Mouse (Mus musculus) testis, adult 2 months (tissue): ENCODE results near the gene Olfr406. TPM values are rescaled to one million over a fixed set of nuclear protein-coding genes. Genes with fewer than 3 reads are reported as not detected.

Experiments used
- H3K27ac ChIP-seq: fragments of 200-500 bp; 2 replicates; pipeline ENCODE4 v1.5.1; 2012; ENCODE audit warnings: low read depth, low read length; ENCODE audit not compliant: control insufficient read depth, insufficient read depth
- H3K27me3 ChIP-seq: fragments of 200-500 bp; 2 replicates; pipeline ENCODE4 v1.6.1; 2012; ENCODE audit warnings: mild to moderate bottlenecking, low read length, moderate library complexity; ENCODE audit not compliant: control insufficient read depth, insufficient read depth
- H3K36me3 ChIP-seq: fragments of 200-500 bp; 2 replicates; pipeline ENCODE4 v1.6.1; 2012; ENCODE audit warnings: mild to moderate bottlenecking, low read length; ENCODE audit not compliant: control insufficient read depth, insufficient read depth
- H3K4me1 ChIP-seq: fragments of 200-500 bp; 2 replicates; pipeline ENCODE4 v1.6.1; 2012; ENCODE audit warnings: low read length; ENCODE audit not compliant: control insufficient read depth, insufficient read depth
- H3K4me3 ChIP-seq: fragments of 200-500 bp; 2 replicates; pipeline ENCODE4 v1.5.1; 2012; ENCODE audit warnings: low read depth, mild to moderate bottlenecking, low read length, moderate library complexity, mixed read lengths; ENCODE audit not compliant: control insufficient read depth
- CTCF ChIP-seq: fragments of 200-500 bp; IDR thresholded peaks from 2 replicates; pipeline ENCODE4 v1.5.1; 2012; ENCODE audit warnings: low read depth, mild to moderate bottlenecking, inconsistent platforms, low read length, moderate library complexity; ENCODE audit not compliant: control insufficient read depth, insufficient read depth, insufficient replicate concordance
- POLR2A ChIP-seq: fragments of 200-500 bp; IDR thresholded peaks from 2 replicates; pipeline ENCODE4 v1.6.1; 2012; ENCODE audit warnings: low read depth, mild to moderate bottlenecking, inconsistent platforms, low read length, moderate library complexity; ENCODE audit not compliant: control insufficient read depth
- polyA plus RNA-seq: library from polyadenylated mRNA; depleted of rRNA; stranded (reverse); fragments of >200 nt; gene quantifications from 2 replicates; pipeline ENCODE4 v1.2.3, GENCODE M21; 2012; rRNA removed

Olfr406 gene
- not detected in 2 replicates for polyA plus RNA-seq

DNA sequence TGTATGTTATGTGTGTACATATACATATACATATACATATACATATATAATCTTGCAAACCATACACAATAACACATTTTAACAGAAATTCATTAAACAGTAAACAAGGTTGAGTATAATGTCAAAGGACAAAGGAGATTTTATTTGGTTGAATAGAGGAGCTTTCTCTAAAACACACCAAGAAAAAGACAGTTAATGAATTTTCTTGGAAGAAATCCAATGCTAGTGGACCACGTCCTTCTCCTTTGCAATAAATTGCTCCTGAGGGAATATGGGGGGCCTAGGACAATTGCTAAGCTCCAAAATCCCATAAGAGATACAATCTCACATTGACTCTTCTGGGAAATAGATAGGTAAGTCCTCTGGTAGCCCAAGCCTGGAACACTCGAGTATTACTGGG is at the start of gene Olfr406:
Olfr406 (plus strand) TSS at position 301 of the 400 bp plus-strand sequence.
- H3K27ac ChIP-seq, result no peak within 1 kb of the TSS
- TF ChIP-seq CTCF (no peak), POLR2A (no peak)
- H3K4me1 ChIP-seq, result no peaks in the 10 kb centered on the region
- H3K27me3 ChIP-seq, result no peaks in the 10 kb centered on the region
- no peak within 1 kb of the TSS for H3K4me3 ChIP-seq
- no peaks in the 10 kb centered on the region for H3K36me3 ChIP-seq

DNA sequence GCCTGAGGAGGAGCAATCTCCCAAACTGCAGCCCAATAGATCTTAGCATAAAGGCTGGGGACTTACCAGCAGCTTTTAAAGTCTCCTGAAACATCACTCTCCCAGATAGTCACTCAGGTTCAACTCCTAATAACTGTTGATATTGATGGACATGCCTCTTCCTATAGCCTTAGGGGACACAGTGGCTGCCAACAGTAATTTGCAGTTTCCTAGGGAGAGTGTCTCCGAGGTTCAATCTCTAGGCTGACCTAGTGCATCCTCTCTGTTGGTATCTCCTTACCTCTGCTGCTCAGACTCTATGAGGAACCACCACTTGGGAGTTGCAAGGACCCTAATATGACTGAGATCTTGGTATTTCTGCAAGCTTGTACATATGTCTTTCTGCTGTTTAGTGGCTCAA is 48.3 kb upstream of the Olfr406 start, which contains the start of gene Olfr43:
Olfr43 (minus strand) TSS at position 101 of the 400 bp plus-strand sequence.
- no peak for TF ChIP-seq POLR2A
- TF ChIP-seq CTCF, result no peak

DNA sequence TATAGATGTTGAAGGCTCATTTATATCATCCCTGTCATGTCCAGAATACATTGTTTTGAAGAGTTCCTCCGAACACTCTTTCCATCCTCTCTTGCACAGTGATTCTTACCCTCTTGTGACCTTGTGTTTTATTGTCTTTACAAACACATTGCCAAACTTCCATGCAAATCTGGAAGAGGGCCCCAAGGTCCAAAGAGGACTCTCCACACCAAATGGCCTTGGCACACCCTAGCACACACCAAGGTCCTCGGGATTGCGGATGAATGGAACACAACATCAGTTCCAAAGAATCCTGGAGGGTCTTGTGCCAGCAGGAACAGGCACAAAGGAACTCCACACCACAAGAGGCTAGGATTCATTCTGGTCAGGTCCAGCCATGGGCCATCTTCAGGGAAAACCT is 18.4 kb upstream of the Olfr406 start:
- TF ChIP-seq CTCF, result no peak
- TF ChIP-seq POLR2A, result no peak
- no peaks in the 10 kb centered on the region for H3K27me3 ChIP-seq
- peak overlapping the region; percentile 2; the same call in 1 of the 2 replicates for H3K4me3 ChIP-seq
- H3K4me1 ChIP-seq, result no peaks in the 10 kb centered on the region; the same call in 1 of the 2 replicates
- H3K36me3 ChIP-seq, result no peaks in the 10 kb centered on the region
- no peak overlapping the region for H3K27ac ChIP-seq

More for the DNA sequence above, 48.3 kb upstream of the Olfr406 start, which contains the start of gene Olfr43:
- no peak within 1 kb of the TSS for H3K4me3 ChIP-seq
- H3K27me3 ChIP-seq, result no peaks in the 10 kb centered on the region
- no peak within 1 kb of the TSS for H3K27ac ChIP-seq
- no peaks in the 10 kb centered on the region for H3K36me3 ChIP-seq
- H3K4me1 ChIP-seq, result no peaks in the 10 kb centered on the region

DNA sequence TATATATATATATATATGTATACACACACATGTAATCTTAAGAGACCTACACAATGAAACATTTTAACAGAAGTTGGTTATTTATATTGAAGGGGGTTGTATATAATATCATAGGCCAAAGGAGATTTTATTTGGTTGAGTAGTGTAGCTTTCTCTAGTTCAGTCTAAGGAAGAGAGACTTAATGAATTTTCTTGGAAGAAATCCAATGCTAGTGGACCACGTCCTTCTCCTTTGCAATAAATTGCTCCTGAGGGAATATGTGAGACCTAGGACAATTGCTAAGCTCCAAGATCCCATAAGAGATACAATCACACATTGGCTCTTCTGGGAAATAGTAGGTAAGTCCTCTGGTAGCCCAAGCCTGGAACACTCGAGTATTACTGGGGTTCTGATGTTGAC is 23.8 kb downstream of the Olfr406 start, which contains the start of gene Olfr59:
Olfr59 (plus strand) TSS at position 301 of the 400 bp plus-strand sequence.
- H3K4me3 ChIP-seq, result no peak within 1 kb of the TSS
- H3K27me3 ChIP-seq, result no peaks in the 10 kb centered on the region
- H3K27ac ChIP-seq, result no peak within 1 kb of the TSS
- TF ChIP-seq CTCF, result no peak
- TF ChIP-seq POLR2A, result no peak
- H3K4me1 ChIP-seq, result no peaks in the 10 kb centered on the region
- no peaks in the 10 kb centered on the region for H3K36me3 ChIP-seq

DNA sequence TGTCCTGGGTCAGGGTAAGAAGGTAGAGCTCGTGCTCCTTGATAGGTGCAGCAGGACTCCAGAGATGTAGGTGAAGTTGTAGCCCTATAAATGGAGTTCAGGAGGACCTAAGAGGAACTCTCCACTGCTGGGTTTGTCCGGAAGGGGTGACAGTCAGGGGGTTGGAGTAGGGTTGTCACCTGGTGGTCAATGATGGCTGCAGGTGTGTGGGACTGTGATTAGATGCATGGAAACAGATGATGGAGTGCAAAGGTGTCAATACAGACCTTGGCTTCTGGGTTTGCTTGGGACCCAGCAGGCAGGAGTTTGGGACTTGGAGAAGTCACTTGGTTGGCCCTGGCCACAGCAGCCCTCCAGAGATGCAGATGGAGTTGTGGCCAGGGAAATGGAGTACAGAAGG is 27.6 kb downstream of the Olfr406 start:
- Histone ChIP-seq H3K27me3 (no peaks in the 10 kb centered on the region), H3K4me1 (no peaks in the 10 kb centered on the region), H3K4me3 (no peak overlapping the region), H3K27ac (no peak overlapping the region), H3K36me3 (no peaks in the 10 kb centered on the region)
- TF ChIP-seq POLR2A (no peak), CTCF (no peak)

Other genes starting within 250 kb of the Olfr406 start
- gene Olfr139, start 203.3 kb upstream of the Olfr406 start, polyA plus RNA-seq, result not detected in 2 replicates
- gene Olfr399, start 203.2 kb upstream of the Olfr406 start, polyA plus RNA-seq, result not detected in 2 replicates
- 0.01 TPM in 1 of 2 replicates, not detected in the other for gene Zfp616, start 189.9 kb upstream of the Olfr406 start, polyA plus RNA-seq
- not detected in 2 replicates for gene Olfr401, start 146.1 kb upstream of the Olfr406 start, polyA plus RNA-seq
- 0.24 and 0.31 TPM in 2 replicates for gene Olfr402, start 106.3 kb upstream of the Olfr406 start, polyA plus RNA-seq
- not detected in 2 replicates for gene Olfr403, start 73.6 kb upstream of the Olfr406 start, polyA plus RNA-seq
- gene Olfr43, start 48.4 kb upstream of the Olfr406 start, polyA plus RNA-seq, result not detected in 2 replicates
- not detected in 2 replicates for gene Olfr59, start 23.9 kb downstream of the Olfr406 start, polyA plus RNA-seq
- not detected in 2 replicates for gene Olfr410, start 78.2 kb downstream of the Olfr406 start, polyA plus RNA-seq
- not detected in 2 replicates for gene Olfr411, start 92.8 kb downstream of the Olfr406 start, polyA plus RNA-seq
- not detected in 2 replicates for gene Olfr412, start 102.3 kb downstream of the Olfr406 start, polyA plus RNA-seq